Mouse (Mus musculus) hindbrain, embryonic 10.5 days (tissue): ENCODE results near the gene Parvb. TPM values are rescaled to one million over a fixed set of nuclear protein-coding genes. Genes with fewer than 3 reads are reported as not detected.
A peak's percentile ranks its signal among the peaks of the same experiment; 100 is the strongest.

Source experiments
- DNase-seq: peaks from one replicate; pipeline ENCODE4 v3.0.0-alpha.2; 2017; ENCODE audit warnings: low spot score
- H3K27ac ChIP-seq: fragments of 300-500 bp; sonication (generic); 2 replicates; pipeline ENCODE4 v1.5.1; 2016; ENCODE audit warnings: mild to moderate bottlenecking, moderate library complexity
- H3K27me3 ChIP-seq: fragments of 300-500 bp; sonication (generic); 2 replicates; pipeline ENCODE4 v1.6.1; 2016; ENCODE audit warnings: mild to moderate bottlenecking; ENCODE audit not compliant: poor library complexity, insufficient read depth, severe bottlenecking
- H3K36me3 ChIP-seq: fragments of 300-500 bp; sonication (generic); 2 replicates; pipeline ENCODE4 v1.6.1; 2016; ENCODE audit warnings: mild to moderate bottlenecking, moderate library complexity
- H3K4me1 ChIP-seq: fragments of 300-500 bp; sonication (generic); replicated peaks from 2 replicates; pipeline ENCODE4 v1.6.1; 2016; ENCODE audit warnings: mild to moderate bottlenecking
- H3K4me3 ChIP-seq: fragments of 300-500 bp; sonication (generic); 2 replicates; pipeline ENCODE4 v1.5.1; 2016; ENCODE audit warnings: mild to moderate bottlenecking, moderate library complexity
- H3K9me3 ChIP-seq: fragments of 300-500 bp; sonication (generic); 2 replicates; pipeline ENCODE4 v1.6.1; 2016; ENCODE audit warnings: mild to moderate bottlenecking, moderate library complexity
- WGBS: fragments of 180-500 bp; shearing (Covaris S2); methylation state at CpG from one replicate; pipeline ENCODE4 v1.1.7; 2016; 5-methylcytosine and 5-hydroxymethylcytosine counted together
- polyA plus RNA-seq: library from polyadenylated mRNA; unstranded; fragments of >200 nt; fragmentation: Nextera tagmentation; extraction: Ambion mirVana; gene quantifications from 2 replicates; pipeline ENCODE4 v1.2.1, GENCODE M21; 2016

Gene Parvb
- polyA plus RNA-seq, 1 experiment from 2014 or later: 7.6 TPM

- peaks cover 8% of the 10 kb centered on the region; the same call in 1 of the 2 replicates for H3K36me3 ChIP-seq
- WGBS: 90% methylated on average over 3 of the region's 3 CpGs
- no peaks in the 10 kb centered on the region for H3K27me3 ChIP-seq
- no peak overlapping the region for H3K27ac ChIP-seq
- H3K9me3 ChIP-seq: peaks cover 9% of the 10 kb centered on the region
- H3K4me1 ChIP-seq: peaks cover 10% of the 10 kb centered on the region; the same call in 1 of the 2 replicates
- no peak overlapping the region for H3K4me3 ChIP-seq
- no peak for DNase-seq
These were observed 15.5 kb downstream of the Parvb start for GRCm38 (mm10) chr15:84247309-84247708.

GRCm38 (mm10) chr15:84251227-84251626 is 19.4 kb downstream of the Parvb start:
- Histone ChIP-seq H3K9me3 (peaks cover 9% of the 10 kb centered on the region), H3K36me3 (peaks cover 8% of the 10 kb centered on the region; the same call in 1 of the 2 replicates), H3K4me1 (peaks cover 30% of the 10 kb centered on the region), H3K4me3 (no peak overlapping the region), H3K27ac (no peak overlapping the region; the same call in 1 of the 2 replicates), H3K27me3 (0 out of 2 replicates have a peak, but pooled peaks cover 3% of the 10 kb centered on the region)
- WGBS: 84% methylated on average over 13 of the region's 13 CpGs
- DNase-seq: no peak

GRCm38 (mm10) chr15:84252645-84253044 is 20.8 kb downstream of the Parvb start:
- Histone ChIP-seq H3K9me3 (peaks cover 2% of the 10 kb centered on the region; the same call in 1 of the 2 replicates), H3K27ac (no peak overlapping the region), H3K27me3 (peaks cover 11% of the 10 kb centered on the region; the same call in 1 of the 2 replicates), H3K4me1 (peaks cover 43% of the 10 kb centered on the region), H3K4me3 (no peak overlapping the region), H3K36me3 (no peaks in the 10 kb centered on the region)
- DNase-seq: no peak
- WGBS: 91% methylated on average over 7 of the region's 7 CpGs

DNA sequence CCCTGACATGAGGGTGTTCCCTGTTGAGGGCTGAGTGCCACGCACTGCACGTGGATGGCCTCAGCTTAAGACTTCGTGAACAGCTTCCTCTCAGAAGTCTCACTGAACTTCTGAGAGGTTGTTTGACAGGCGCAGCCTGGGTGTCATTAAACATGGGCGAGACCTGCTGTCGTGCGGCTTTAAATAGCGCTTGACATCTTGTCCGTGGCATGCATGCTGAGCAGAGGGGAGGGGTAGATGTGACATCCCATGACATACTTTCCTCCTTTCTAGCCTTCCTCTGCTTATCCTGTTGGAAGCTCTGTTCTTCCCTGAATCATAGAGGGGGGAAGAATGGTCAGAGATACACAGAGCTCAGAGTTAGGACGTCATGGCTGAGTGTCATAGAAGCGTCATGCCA is 21.9 kb downstream of the Parvb start:
- DNase-seq: no peak
- Histone ChIP-seq H3K36me3 (no peaks in the 10 kb centered on the region), H3K4me1 (peaks cover 55% of the 10 kb centered on the region), H3K27ac (peak overlapping the region; percentile 50), H3K4me3 (no peak overlapping the region), H3K27me3 (peaks cover 16% of the 10 kb centered on the region), H3K9me3 (no peaks in the 10 kb centered on the region)
- WGBS: 72% methylated on average over 11 of the region's 11 CpGs

DNA sequence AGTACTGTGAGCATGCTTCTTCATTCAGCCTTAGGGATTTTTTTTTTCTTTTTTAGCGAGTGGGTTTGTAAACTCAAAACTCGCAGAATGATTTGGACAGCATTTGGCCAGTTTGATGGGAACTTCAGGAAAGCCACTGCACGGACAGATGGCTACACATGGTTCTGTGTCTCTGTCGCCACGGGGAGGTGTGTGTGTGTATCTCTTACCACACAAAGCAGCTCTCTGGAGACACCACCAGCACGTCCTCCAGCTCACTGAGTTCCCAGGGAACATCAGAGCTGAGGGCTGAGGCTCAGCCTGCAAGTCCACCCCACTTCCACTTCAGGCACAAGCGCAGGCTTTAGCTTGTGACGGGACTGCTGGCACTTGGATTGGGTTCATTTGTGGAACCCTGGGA is 22.5 kb downstream of the Parvb start:
- no peaks in the 10 kb centered on the region for H3K36me3 ChIP-seq
- 78% methylated on average over 8 of the region's 8 CpGs for WGBS
- H3K27ac ChIP-seq: peak overlapping the region; percentile 50; the same call in 1 of the 2 replicates
- no peak for DNase-seq
- peaks cover 61% of the 10 kb centered on the region for H3K4me1 ChIP-seq
- no peak overlapping the region for H3K4me3 ChIP-seq
- no peaks in the 10 kb centered on the region for H3K9me3 ChIP-seq
- H3K27me3 ChIP-seq: peaks cover 16% of the 10 kb centered on the region

DNA sequence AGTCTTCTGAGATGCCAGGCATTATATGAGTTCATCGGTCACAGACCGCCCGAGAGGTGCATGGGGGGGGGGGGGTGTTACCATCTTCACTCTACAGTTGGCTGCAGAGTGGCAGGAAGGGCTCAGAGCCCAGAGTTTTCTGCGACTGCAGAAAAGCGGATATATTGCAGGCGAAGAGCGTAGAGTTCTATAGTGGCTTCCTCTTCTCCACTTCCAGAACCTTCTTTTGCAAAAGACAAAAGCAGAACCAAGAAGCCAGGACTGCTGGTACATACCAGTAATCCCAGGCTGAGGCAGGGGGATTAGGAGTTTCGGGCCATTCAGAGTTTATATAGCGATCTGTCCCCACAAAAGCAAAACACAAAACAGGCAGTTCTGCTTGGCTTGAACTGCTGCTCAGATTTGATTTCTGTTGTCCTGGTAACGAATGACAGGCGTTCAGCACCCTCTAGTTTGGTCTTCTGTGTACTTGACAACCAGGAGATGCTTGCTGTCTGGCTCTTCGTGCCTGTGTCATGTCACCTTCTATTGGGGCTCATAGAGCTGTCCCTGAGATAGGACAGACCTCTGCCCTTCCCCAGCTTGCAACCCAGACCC is 24.5 kb downstream of the Parvb start:
- DNase-seq: no peak
- Histone ChIP-seq H3K36me3 (no peaks in the 10 kb centered on the region), H3K4me3 (no peak overlapping the region), H3K27ac (peak overlapping the region; percentile 62), H3K27me3 (peaks cover 16% of the 10 kb centered on the region), H3K4me1 (peaks cover 74% of the 10 kb centered on the region), H3K9me3 (no peaks in the 10 kb centered on the region)
- WGBS: 77% methylated on average over 12 of the region's 12 CpGs

- Histone ChIP-seq H3K27me3 (peaks cover 21% of the 10 kb centered on the region), H3K36me3 (no peaks in the 10 kb centered on the region), H3K9me3 (no peaks in the 10 kb centered on the region), H3K27ac (peak overlapping the region; percentile 62), H3K4me3 (no peak overlapping the region), H3K4me1 (peaks cover 72% of the 10 kb centered on the region)
- 92% methylated on average over 5 of the region's 5 CpGs for WGBS
- DNase-seq: no peak
These were observed 25.0 kb downstream of the Parvb start for GRCm38 (mm10) chr15:84256864-84257263.

GRCm38 (mm10) chr15:84258602-84259355 is 26.9 kb downstream of the Parvb start:
- H3K27me3 ChIP-seq: peaks cover 24% of the 10 kb centered on the region
- 50% methylated on average over 9 of the region's 9 CpGs for WGBS
- DNase-seq: no peak
- no peak overlapping the region for H3K4me3 ChIP-seq
- H3K27ac ChIP-seq: peak overlapping the region; percentile 79
- H3K4me1 ChIP-seq: peaks cover 73% of the 10 kb centered on the region
- H3K9me3 ChIP-seq: no peaks in the 10 kb centered on the region
- no peaks in the 10 kb centered on the region for H3K36me3 ChIP-seq

DNA sequence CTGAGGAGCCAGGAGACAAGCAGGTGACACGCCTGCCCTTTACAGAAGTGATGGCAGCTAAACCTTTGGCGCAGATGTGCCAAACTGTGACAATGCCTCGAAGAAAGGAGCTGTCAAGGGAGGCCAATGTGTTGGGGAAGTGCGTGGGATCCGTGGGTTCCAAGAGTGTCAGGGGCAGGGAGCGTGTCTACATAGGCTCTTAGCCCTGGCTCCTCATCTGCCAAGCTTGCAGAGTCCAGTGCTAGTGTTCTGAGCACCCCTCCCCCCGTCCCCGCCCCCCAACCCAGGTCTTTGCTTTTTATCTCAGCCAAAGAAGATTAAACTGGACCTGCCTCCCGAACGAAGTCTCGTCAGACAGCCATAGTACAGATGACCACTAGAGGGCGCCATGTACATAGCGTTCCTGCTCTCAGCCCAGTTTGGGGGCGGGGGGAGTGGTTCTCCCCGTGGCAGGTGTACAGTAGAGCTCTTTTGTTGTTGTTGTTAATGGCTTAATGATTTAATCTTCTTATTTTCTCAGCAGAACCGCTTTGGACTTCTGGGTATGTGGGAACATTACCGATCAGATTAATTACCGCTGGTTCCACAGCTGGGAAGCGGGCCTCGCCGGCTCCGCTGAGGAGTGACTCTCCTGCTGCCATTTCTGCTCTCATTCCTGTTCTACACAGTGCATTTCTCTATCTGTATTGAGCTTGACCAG is 28.4 kb downstream of the Parvb start:
- DNase-seq: peak; percentile 77
- Histone ChIP-seq H3K36me3 (no peaks in the 10 kb centered on the region), H3K9me3 (no peaks in the 10 kb centered on the region), H3K4me3 (no peak overlapping the region), H3K4me1 (peaks cover 71% of the 10 kb centered on the region), H3K27ac (0 out of 2 replicates have a peak overlapping the region, but pooled peaks have one; percentile 17), H3K27me3 (peaks cover 24% of the 10 kb centered on the region)
- 32% methylated on average over 22 of the region's 22 CpGs for WGBS

DNA sequence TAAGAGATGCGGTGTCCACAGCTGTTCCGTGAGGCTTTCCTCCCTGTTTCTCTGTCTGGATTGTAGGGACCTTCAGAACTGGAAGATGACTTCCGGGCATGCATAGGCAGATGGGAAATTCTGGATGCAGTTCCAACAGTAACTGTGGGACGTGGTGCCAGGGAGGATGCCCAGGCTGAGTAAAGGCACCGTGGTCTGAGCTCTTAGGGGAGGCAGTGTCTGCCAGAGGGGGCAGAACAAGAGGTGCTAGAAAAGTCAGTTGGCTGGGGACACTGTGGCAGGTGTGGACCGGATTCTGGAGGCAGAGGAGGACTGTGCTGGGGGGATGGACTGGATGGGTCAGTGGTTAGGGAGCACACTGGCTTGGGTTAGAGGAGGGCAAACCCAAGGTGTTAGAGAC is 30.8 kb downstream of the Parvb start:
- peaks cover 64% of the 10 kb centered on the region for H3K4me1 ChIP-seq
- WGBS: 93% methylated on average over 6 of the region's 6 CpGs

DNA sequence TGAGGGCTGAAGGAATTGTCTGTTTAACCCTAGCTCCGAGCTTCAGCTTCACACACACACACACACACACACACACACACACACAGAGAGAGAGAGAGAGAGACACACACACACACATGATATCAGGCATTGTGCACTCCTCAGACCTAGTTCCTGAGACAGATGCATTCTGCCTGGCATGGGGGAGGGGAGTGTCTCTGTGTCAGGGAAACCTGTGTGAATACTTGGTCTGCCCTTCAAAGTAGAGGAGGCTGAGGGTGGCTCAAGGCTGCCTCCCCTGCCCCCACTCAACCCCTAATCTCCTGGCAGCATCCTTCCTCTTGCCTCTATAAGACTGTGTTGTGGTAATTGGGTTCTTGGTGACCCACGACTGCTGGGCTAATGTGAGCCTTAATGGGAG is 31.7 kb downstream of the Parvb start:
- WGBS: 58% methylated on average over 2 of the region's 2 CpGs
- no peak for DNase-seq
- Histone ChIP-seq H3K4me1 (peaks cover 54% of the 10 kb centered on the region), H3K4me3 (no peak overlapping the region), H3K9me3 (no peaks in the 10 kb centered on the region), H3K36me3 (0 out of 2 replicates have a peak, but pooled peaks cover 2% of the 10 kb centered on the region), H3K27me3 (peaks cover 9% of the 10 kb centered on the region; the same call in 1 of the 2 replicates), H3K27ac (0 out of 2 replicates have a peak overlapping the region, but pooled peaks have one; percentile 35)

More for the DNA sequence above, 30.8 kb downstream of the Parvb start:
- H3K9me3 ChIP-seq: no peaks in the 10 kb centered on the region
- H3K27me3 ChIP-seq: peaks cover 13% of the 10 kb centered on the region
- 0 out of 2 replicates have a peak, but pooled peaks cover 2% of the 10 kb centered on the region for H3K36me3 ChIP-seq
- no peak overlapping the region for H3K27ac ChIP-seq
- no peak overlapping the region for H3K4me3 ChIP-seq
- DNase-seq: no peak

DNA sequence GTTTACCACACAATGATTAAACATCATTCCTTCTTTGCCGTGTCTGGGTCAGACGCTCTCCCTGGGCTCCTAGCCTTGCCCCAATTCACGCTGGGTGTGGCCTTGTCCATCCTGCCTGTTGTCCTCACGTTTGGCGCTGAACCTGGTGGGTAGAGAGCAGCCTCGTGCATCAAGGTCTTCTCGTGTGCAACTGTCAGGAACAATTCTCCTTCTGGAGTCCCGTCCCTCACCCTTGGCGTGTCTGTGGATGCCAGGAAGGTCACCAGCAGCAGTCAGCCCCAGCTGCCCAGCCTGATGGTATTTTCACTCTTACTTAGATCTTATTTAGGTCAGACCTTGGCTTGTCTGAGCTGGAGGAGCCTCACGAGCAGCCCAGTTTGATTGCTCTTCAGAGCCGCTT is 33.3 kb downstream of the Parvb start:
- H3K27ac ChIP-seq: peak overlapping the region; percentile 46
- no peak overlapping the region for H3K4me3 ChIP-seq
- H3K27me3 ChIP-seq: peaks cover 9% of the 10 kb centered on the region; the same call in 1 of the 2 replicates
- no peak for DNase-seq
- H3K4me1 ChIP-seq: peaks cover 45% of the 10 kb centered on the region
- no peaks in the 10 kb centered on the region for H3K9me3 ChIP-seq
- 0 out of 2 replicates have a peak, but pooled peaks cover 2% of the 10 kb centered on the region for H3K36me3 ChIP-seq
- WGBS: 64% methylated on average over 11 of the region's 11 CpGs
